Mouse (Mus musculus) neutrophil, adult 5-6 weeks (primary cell): ENCODE measurements around the gene Lrrk1. TPM values are rescaled to one million over a fixed set of nuclear protein-coding genes. Genes with fewer than 3 reads are reported as not detected.

Experiments
- ATAC-seq: fragments of 151-379, 151-347 bp; 2 replicates; pipeline ENCODE4 v1.8.0; 2017; ENCODE audit warnings: mild to moderate bottlenecking, moderate TSS enrichment; ENCODE audit not compliant: insufficient number of reproducible peaks, poor library complexity, low FRiP score, severe bottlenecking; ENCODE audit errors: extremely low read depth
- total RNA-seq: library from RNA; stranded (forward); fragments of 200-1000 nt; gene quantifications from 2 replicates; pipeline ENCODE4 v1.2.3, GENCODE M21; 2017

Lrrk1 gene
- total RNA-seq: 24.3 and 24.6 TPM in 2 replicates

- ATAC-seq: peak; percentile 65
These were observed at the start of gene Lrrk1 for GRCm38 (mm10) chr7:66387813-66388521. Lrrk1 (minus strand) TSS chr7:66388350.

GRCm38 (mm10) chr7:66434453-66434935, 46.3 kb upstream of the Lrrk1 start:
- ATAC-seq: peak; percentile 35; the same call in 1 of the 2 replicates

DNA sequence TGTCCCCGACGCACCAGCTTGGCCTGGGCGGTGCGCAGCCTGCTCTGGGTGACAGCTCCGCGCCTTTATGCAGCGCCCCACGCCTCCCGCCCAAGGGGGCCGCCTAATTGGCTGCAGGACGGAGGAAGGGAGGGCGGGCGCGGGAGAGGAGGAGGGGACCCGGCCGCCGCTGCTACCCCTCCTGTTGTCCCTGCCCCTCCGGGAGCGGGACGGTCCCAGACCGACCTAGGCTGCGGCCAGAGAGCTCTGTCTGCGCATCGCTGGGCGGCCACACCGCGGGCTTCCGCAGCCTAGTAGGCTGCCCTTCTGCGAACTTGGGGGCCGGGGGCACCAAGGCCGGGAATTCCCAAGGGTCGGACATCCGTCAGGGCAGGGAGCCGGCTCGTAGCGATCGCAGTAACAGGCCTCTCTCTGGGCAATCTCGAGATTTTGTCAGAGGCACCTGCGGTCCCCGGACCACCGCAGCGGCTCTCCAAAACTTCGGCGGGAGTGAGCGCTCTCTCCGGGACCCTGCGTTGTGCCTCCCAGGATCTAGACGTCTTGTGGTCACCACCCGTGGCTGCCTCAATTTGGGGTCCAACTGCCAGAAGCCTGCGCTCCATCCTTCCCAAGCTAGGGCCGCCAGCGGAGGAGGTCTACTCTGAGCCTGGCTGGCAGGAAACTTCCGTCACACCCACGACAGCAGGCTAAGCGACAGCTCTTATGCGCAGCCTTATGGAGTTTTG, 39.4 kb upstream of the Lrrk1 start, which contains the start of gene Aldh1a3:
Gene Aldh1a3, minus strand, starts transcription at position 81 of the 725 bp plus-strand sequence.
- ATAC-seq: no peak

- no peak for ATAC-seq
These were observed 38.9 kb upstream of the Lrrk1 start for GRCm38 (mm10) chr7:66427053-66427436.

GRCm38 (mm10) chr7:66421903-66422302, 33.8 kb upstream of the Lrrk1 start:
- no peak for ATAC-seq

DNA sequence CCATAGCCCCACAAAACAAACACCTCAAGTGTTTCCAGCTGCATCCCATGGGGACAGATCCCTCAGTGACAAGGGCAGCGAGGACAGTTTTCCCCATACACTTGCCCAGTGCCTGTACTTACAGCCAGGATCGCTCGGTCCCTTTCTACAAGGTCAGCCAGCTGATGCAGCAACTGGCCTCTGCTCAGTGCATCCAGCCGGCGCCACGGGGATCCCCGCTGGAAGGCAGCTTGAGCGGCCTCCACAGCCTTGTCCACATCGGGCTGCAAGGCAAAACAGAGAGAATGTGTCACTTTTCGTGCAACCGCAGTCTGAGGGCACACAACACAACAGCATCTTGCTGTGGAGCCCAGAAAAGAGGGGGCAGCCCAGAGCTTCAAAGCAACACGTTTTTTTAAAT, 30.8 kb upstream of the Lrrk1 start:
- ATAC-seq: no peak

DNA sequence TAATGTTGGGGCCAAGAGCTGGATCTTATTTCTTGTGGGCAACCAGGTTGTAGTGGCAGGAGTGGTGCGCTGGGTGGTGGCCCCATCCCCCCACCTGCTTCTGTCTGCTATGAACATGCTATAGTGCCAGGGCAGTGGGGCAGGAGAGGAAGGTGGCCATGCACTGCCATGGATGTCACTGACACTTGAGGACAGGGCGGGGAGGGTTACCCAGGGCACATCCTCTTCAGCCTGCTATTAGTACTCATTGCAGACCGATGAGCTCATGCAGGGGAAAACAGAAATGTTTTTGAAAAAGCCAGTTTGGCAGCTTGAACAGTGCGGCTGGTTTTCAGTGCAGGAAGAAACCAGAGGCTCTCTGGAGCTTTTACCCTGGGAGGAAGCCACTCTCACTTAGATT, 28.7 kb upstream of the Lrrk1 start:
- ATAC-seq: no peak

DNA sequence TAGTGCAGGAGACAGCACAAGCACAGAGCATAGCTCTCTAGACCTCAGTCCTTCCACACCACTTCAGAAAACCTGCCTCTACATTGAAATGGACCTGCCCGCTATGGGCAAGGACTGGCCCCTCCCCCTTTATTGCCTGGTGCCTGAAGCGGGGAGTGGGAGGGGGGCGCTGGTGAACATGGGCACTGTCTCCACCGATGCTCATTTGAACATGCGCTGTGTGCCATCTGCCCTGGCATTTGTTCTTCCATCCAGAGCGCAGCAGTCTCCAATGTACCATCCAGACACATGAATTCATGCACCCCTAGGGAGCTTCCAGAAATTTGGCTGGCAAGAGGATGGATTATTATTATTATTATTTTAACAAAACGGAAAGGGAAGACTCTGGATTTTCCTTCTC, 24.9 kb upstream of the Lrrk1 start:
- ATAC-seq: no peak

- ATAC-seq: no peak
These were observed 21.3 kb upstream of the Lrrk1 start for GRCm38 (mm10) chr7:66409433-66409832.

DNA sequence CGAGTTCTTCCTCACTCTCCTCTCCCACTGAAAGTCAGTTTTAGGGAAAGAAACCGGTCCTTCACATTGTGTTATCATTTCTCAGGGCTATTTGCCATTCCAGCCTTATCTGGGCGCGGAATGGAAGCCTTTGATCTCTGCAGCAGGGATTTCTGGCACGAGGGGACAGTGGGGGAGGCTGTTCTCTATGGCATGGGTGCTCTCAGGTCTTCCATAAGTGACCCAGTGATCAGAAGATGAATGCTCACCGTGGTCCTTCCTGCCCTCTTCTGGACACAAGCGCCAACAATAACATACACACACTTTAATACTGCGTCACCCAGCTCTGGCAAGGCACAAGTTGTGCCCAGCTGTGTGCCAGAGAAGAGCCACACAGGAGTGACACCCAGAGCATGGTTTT, 18.8 kb upstream of the Lrrk1 start:
- ATAC-seq: no peak

DNA sequence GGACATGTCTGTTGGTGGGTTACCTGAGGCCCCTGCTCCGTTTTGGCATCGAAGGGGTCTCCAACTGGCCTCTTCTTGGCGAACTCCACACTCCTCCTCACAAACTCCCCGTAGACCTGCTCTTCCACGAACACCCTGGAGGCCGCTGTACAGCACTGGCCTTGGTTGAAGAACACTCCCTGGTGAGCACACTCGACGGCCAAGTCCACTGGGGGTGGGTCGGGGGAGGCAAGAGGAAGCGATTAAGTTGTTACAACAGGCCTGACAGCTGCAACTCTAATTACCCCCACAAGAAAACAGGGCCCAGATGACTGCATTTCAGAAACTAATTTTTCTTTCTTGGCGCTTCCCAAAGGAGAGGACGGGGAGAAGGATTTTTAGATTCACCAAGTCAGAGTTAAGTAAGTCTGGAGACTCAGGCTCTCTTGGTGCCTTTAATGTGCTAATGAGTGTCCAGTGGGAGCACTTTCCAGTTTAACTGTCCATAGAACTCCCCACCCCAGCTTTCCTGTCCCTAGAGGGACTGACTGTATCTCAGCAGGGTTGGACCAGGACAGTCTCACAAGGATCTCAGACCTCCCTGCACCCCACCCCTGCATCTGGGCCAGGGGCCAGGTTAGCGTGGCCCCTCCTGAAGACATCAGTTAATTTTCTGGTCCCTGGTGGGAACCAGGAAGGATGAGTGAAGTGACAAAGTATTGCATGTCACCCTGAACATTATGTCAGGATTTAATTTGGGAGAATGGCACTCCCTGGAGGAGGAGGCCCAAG, 18.0 kb upstream of the Lrrk1 start:
- ATAC-seq: no peak

- no peak for ATAC-seq
These were observed 17.4 kb upstream of the Lrrk1 start for GRCm38 (mm10) chr7:66405541-66405940.

GRCm38 (mm10) chr7:66404802-66405201, 16.7 kb upstream of the Lrrk1 start:
- ATAC-seq: no peak

DNA sequence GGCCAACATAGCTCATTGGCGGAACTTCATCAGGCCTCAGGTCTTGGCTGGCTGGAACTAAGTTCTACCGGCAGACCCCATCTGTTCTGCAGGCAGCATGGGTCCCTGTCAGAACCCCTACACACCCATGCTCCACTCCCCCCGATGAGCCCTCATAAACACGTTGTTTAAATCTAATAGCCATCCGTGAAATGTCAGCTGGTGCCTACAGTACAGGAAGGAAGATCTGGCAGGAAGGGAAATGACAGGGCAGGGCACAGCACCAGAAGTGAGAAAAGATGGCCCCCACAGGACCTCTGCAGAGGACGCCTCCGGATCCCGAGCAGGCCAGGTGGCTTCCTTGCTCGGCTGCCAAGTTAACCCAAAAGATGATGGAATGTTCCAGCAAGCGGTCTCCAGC, 16.0 kb upstream of the Lrrk1 start:
- ATAC-seq: no peak

GRCm38 (mm10) chr7:66402876-66403275, 14.7 kb upstream of the Lrrk1 start:
- no peak for ATAC-seq

DNA sequence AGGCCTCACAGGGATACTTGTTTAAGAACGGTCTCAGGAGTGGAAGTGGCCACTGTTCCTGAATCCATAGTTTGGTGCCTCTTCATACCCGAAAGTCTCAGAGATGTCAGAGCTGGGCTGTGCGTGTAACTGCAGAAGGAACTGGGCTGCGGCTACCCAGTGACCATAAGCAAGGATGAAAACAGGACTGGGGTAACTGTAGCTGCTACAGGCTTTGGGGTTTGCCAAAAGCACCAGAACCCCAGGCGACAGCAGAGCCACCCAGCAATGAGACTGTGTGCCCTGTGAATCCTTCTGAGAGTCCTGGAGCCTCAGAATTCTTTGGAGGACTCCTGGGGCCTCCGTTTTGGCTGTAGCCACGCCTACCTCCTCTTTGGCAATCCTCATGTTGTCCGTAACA, 13.5 kb upstream of the Lrrk1 start:
- no peak for ATAC-seq

GRCm38 (mm10) chr7:66397288-66397687, 9.1 kb upstream of the Lrrk1 start:
- no peak for ATAC-seq

DNA sequence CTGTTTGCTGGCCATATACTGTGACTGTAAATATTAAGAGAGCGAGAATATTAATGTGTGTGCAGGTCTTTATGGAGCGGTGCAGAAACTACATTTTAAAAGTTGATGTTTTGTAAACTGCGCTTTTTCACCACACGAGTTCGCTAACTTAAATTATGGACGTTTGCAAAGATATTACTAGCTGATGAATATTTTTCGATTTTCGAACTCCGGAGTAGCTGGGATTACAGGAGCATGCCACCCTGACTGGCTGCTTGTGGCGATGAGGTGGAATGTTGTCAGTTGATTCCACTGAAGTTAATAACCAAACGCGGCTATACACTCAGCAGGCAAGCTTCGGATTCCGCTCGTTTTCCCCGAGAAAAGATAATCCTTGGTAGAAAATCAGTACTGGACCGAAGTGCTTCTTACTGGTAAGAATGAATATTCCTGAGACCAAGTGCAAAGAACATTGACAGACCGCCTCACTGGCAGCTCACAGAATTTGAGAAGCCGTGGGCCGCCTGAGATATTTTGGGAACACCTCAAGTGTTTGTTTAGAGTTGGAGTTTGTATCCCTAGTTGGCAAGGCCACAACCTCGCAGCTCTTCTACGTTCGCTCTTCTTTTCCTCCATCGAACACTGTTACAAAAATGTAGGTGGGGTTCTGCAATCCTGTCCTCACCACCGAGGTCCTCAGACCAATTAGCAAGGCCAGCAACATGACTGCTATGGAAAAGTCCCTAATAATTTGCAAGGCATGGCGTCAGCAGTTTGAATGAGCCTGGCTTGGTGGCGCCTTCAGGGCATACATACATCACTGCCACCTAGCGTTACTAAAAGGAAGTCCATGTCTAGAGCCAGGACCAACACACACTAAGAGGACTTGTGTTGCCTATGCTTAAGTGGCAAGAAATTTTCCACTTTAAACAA, 727 bp upstream of the Lrrk1 start:
- ATAC-seq: peak; percentile 85

DNA sequence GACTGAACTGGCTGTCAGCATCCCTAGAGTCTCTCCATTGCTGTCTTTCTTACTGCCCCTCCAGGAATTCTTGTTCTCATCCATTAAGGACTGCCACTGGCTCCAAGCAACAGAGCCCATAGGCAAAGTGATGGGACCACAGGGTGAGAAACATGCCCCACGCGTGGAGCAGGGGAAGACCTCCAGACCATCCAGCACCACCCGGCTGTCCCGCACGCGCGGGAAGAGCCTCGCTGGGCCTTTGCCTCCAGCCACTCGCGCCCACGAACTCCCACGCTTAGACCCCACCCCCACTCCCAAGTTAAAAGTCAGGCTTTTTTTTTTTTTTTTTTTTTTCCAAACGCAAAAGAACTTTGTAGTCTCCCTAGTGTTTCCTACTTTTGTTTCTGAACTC, 734 bp downstream of the Lrrk1 start:
- ATAC-seq: no peak
